Mouse (Mus musculus): Measurements from ENCODE around the gene Trim47.

DNA sequence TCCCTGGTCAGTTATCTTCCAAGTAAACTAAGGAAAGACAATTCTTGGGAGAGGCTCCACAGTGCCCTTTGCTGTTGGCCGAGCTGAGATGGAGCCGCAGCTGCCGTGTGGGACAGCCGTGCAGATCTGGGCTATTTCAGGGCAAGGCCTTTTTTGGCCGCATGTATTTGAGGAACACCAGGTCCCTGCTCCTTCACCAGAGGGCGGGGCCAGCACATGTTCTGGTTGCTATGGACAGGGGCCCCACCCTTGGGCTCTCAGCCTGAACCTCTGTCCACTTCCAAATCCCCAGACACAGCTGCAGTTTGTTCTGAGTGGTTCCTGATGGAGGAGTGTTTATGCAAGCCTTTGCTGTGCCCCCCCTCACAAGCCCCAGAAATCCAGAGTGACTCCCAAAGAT is 26.6 kb downstream of the Trim47 start:
- no peak for TF ChIP-seq POLR2A (IDR thresholded peaks at IDR 0.05; ENCODE audit: control insufficient read depth, extremely low read depth, insufficient read depth, low read length, poor library complexity)
- no peak for TF ChIP-seq CTCF (IDR thresholded peaks at IDR 0.05; ENCODE audit: borderline replicate concordance, control insufficient read depth, extremely low read depth, insufficient read depth, low read length, poor library complexity)

Measured in thymus, adult 2 months (tissue).